Mouse (Mus musculus) ES-E14 (cell line): ENCODE measurements at regions not wholly inside any gene's neighbourhood (a gene's known extent, or its start where the extent isn't known, plus 50 kb on each side); places are given as distances from the start of the nearest gene placed in this dataset.
A peak's percentile ranks its signal among the peaks of the same experiment; 100 is the strongest.

Experiments
- DNase-seq: peaks from one replicate; pipeline ENCODE4 v3.0.0-alpha.2; 2013; ENCODE audit warnings: low read depth, low spot score
- H3K27ac ChIP-seq: 2 replicates; pipeline ENCODE4 v1.5.1; 2012; ENCODE audit warnings: low read depth, mild to moderate bottlenecking, low read length, moderate library complexity, mixed read lengths; ENCODE audit not compliant: poor library complexity, insufficient read depth, severe bottlenecking
- H3K36me3 ChIP-seq: 2 replicates; pipeline ENCODE4 v1.6.1; 2012; ENCODE audit warnings: mild to moderate bottlenecking, low read length, moderate library complexity, mixed read lengths; ENCODE audit not compliant: control insufficient read depth, poor library complexity, insufficient read depth, severe bottlenecking
- H3K4me1 ChIP-seq, 2 experiments: fragments of 150-350 bp in 1 of 2; sonication (generic) in 1 of 2; 2 replicates each; pipeline ENCODE4 v1.6.1; 2012; ENCODE audit warnings: low read length in 2 of 2, mild to moderate bottlenecking in 1 of 2, mixed read lengths in 1 of 2; ENCODE audit not compliant: control insufficient read depth in 2 of 2, insufficient read depth in 2 of 2, poor library complexity in 1 of 2
- H3K4me3 ChIP-seq, 2 experiments: fragments of 150-350 bp in 1 of 2; sonication (generic) in 1 of 2; 2 replicates each; pipeline ENCODE4 v1.5.1; 2012; ENCODE audit warnings: low read length in 2 of 2, low read depth in 1 of 2, mild to moderate bottlenecking in 1 of 2, mixed read lengths in 1 of 2; ENCODE audit not compliant: insufficient read depth in 1 of 2, poor library complexity in 1 of 2, severe bottlenecking in 1 of 2
- H3K9ac ChIP-seq: 2 replicates; pipeline ENCODE4 v1.6.1; 2012; ENCODE audit warnings: low read depth, mild to moderate bottlenecking, low read length, mixed read lengths; ENCODE audit not compliant: poor library complexity, insufficient read depth, severe bottlenecking
- H3K9me3 ChIP-seq: fragments of 150-350 bp; sonication (generic); 2 replicates; pipeline ENCODE4 v1.6.1; 2012; ENCODE audit warnings: low read depth, mild to moderate bottlenecking, low read length; ENCODE audit not compliant: control insufficient read depth, insufficient read depth
- CHD2 ChIP-seq: IDR thresholded peaks from 2 replicates; pipeline ENCODE4 v1.6.1; 2014; ENCODE audit warnings: mild to moderate bottlenecking, low read depth, low read length, inconsistent platforms
- HCFC1 ChIP-seq: IDR thresholded peaks from 2 replicates; pipeline ENCODE4 v1.6.1; 2012; ENCODE audit warnings: low read length, inconsistent platforms, borderline replicate concordance; ENCODE audit not compliant: insufficient read depth
- MAFK ChIP-seq: IDR thresholded peaks from 2 replicates; pipeline ENCODE4 v1.6.1; 2014; ENCODE audit warnings: mild to moderate bottlenecking, low read depth, low read length, inconsistent platforms; ENCODE audit not compliant: insufficient read depth
- ZC3H11A ChIP-seq: IDR thresholded peaks from 2 replicates; pipeline ENCODE4 v1.6.1; 2012; ENCODE audit warnings: low read depth, mild to moderate bottlenecking, inconsistent platforms, low read length, borderline replicate concordance
- ZNF384 ChIP-seq: IDR thresholded peaks from 2 replicates; pipeline ENCODE4 v1.6.1; 2012; ENCODE audit warnings: low read depth, low read length, inconsistent platforms
- in situ Hi-C, 2 experiments: fragments of 600-800 bp; cut with MboI; formaldehyde crosslinking; loops; one replicate each; pipeline ENCODE4 v1.15.1; 2025; ENCODE audit warnings: low sequenced_read_pairs in 2 of 2, inconsistent platforms in 1 of 2; ENCODE audit not compliant: unreplicated experiment in 2 of 2

- no peak overlapping the region for H3K4me3 ChIP-seq
- no peaks in the 10 kb centered on the region for H3K36me3 ChIP-seq
- no peak overlapping the region for H3K9ac ChIP-seq
- no peaks in the 10 kb centered on the region for H3K4me1 ChIP-seq
- peak; percentile 22 for DNase-seq
- TF ChIP-seq ZNF384, result peak; percentile 56; the same call in 1 of the 2 replicates
- TF ChIP-seq CHD2, result no peak
- no peak for TF ChIP-seq ZC3H11A
- no peak for TF ChIP-seq MAFK
- TF ChIP-seq HCFC1, result no peak
- no peak overlapping the region for H3K27ac ChIP-seq
- in situ Hi-C loops, result no loop called here
- H3K9me3 ChIP-seq, result no peaks in the 10 kb centered on the region
Measured at GRCm38 (mm10) chr10:106380628-106381027, 89.5 kb upstream of the Ppfia2 start.

GRCm38 (mm10) chr10:106408705-106409104 is 61.4 kb upstream of the Ppfia2 start:
- in situ Hi-C loops, result no loop called here

DNA sequence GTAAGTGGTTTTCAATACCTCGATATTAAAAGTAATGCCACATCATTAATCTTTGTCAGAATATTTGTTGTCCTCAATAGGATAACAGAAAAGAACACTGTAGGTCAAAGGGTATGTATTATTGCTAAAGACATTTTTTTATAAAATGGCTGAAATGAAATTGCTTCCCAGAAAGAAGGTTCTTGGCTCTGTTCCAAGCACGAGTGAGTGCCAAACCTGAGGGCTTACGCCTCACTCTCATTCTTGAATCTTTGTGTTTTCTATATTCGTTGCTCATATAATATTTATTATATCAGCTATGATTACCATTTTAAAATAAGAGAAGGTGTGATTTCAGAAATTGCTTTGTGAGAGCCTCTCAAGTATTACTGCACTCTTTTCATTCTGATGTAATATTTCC is 57.0 kb upstream of the Ppfia2 start:
- Histone ChIP-seq H3K9me3 (no peaks in the 10 kb centered on the region), H3K27ac (no peak overlapping the region), H3K9ac (no peak overlapping the region), H3K36me3 (no peaks in the 10 kb centered on the region), H3K4me1 (0 out of 4 replicates have a peak, but pooled peaks cover 0 to 2% of the 10 kb centered on the region in 2 experiments), H3K4me3 (no peak overlapping the region)
- DNase-seq, result no peak
- TF ChIP-seq ZNF384 (no peak), CHD2 (no peak), HCFC1 (no peak), MAFK (no peak), ZC3H11A (no peak)
- in situ Hi-C loops, result no loop called here

More at GRCm38 (mm10) chr10:106408705-106409104, 61.4 kb upstream of the Ppfia2 start:
- H3K9me3 ChIP-seq, result no peaks in the 10 kb centered on the region
- H3K4me1 ChIP-seq, result no peaks in the 10 kb centered on the region
- no peak overlapping the region for H3K9ac ChIP-seq
- H3K27ac ChIP-seq, result no peak overlapping the region
- DNase-seq, result no peak
- no peak overlapping the region for H3K4me3 ChIP-seq
- no peaks in the 10 kb centered on the region for H3K36me3 ChIP-seq
- TF ChIP-seq HCFC1 (no peak), MAFK (no peak), ZC3H11A (no peak), ZNF384 (no peak), CHD2 (no peak)

GRCm38 (mm10) chr10:106414990-106415389 is 55.1 kb upstream of the Ppfia2 start:
- Histone ChIP-seq H3K9ac (no peak overlapping the region), H3K4me1 (0 out of 4 replicates have a peak, but pooled peaks cover 0 to 2% of the 10 kb centered on the region in 2 experiments), H3K9me3 (no peaks in the 10 kb centered on the region), H3K36me3 (no peaks in the 10 kb centered on the region), H3K4me3 (no peak overlapping the region), H3K27ac (no peak overlapping the region)
- TF ChIP-seq HCFC1 (no peak), MAFK (no peak), CHD2 (no peak), ZNF384 (no peak), ZC3H11A (no peak)
- in situ Hi-C loops, result no loop called here
- DNase-seq, result no peak

DNA sequence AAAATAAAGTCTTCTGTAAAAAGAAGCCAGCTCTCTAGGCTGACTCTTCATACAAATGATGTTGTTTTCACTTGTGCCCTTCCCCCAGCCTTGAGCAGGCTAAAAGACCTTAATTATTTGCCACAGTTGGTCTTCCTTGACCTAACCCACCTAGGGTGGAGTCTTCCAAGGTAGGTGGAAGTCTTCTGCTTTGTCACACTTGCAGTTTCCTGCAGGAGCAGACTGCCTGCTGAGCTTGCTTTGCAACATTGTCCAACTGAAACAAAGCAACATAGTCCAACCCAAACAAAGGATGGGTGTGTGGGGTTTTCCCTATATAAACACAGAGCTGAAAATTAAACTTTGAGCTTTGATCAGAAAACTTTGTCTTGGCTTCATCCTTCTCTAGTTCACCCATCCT is 53.0 kb upstream of the Ppfia2 start:
- in situ Hi-C loops, result no loop called here
- H3K27ac ChIP-seq, result no peak overlapping the region
- TF ChIP-seq ZC3H11A (no peak), HCFC1 (no peak), ZNF384 (no peak), MAFK (no peak), CHD2 (no peak)
- H3K4me1 ChIP-seq, result 0 out of 4 replicates have a peak, but pooled peaks cover 0 to 2% of the 10 kb centered on the region in 2 experiments
- no peak overlapping the region for H3K4me3 ChIP-seq
- no peak overlapping the region for H3K9ac ChIP-seq
- no peaks in the 10 kb centered on the region for H3K9me3 ChIP-seq
- H3K36me3 ChIP-seq, result no peaks in the 10 kb centered on the region
- no peak for DNase-seq
